Mouse (Mus musculus) hindbrain, postnatal 0 days (tissue): ENCODE measurements at regions not wholly inside any gene's neighbourhood (a gene's known extent, or its start where the extent isn't known, plus 50 kb on each side); places are given as distances from the start of the nearest gene placed in this dataset.

ENCODE experiments used
- ATAC-seq: fragments of 200-750 bp; cut with Nextera tagmentation; 2 replicates; pipeline ENCODE4 v1.8.0; 2017; ENCODE audit warnings: mild to moderate bottlenecking, moderate TSS enrichment, moderate library complexity
- DNase-seq: peaks from one replicate; pipeline ENCODE4 v3.0.0-alpha.2; 2015; ENCODE audit warnings: low spot score
- H3K27ac ChIP-seq: fragments of 300-500 bp; sonication (generic); 2 replicates; pipeline ENCODE4 v1.5.1; 2014; ENCODE audit warnings: mild to moderate bottlenecking
- H3K27me3 ChIP-seq: fragments of 300-500 bp; sonication (generic); 2 replicates; pipeline ENCODE4 v1.6.1; 2014; ENCODE audit warnings: low read length, mixed read lengths; ENCODE audit not compliant: insufficient read depth
- H3K36me3 ChIP-seq: fragments of 300-500 bp; sonication (generic); 2 replicates; pipeline ENCODE4 v1.6.1; 2014; ENCODE audit warnings: low read length, mixed read lengths; ENCODE audit not compliant: insufficient read depth
- H3K4me1 ChIP-seq: fragments of 300-500 bp; sonication (generic); 2 replicates; pipeline ENCODE4 v1.6.1; 2014; ENCODE audit warnings: antibody characterized with exemption, low read length, mixed read lengths; ENCODE audit not compliant: insufficient read depth
- H3K4me2 ChIP-seq: fragments of 300-500 bp; sonication (generic); 2 replicates; pipeline ENCODE4 v1.6.1; 2014; ENCODE audit warnings: low read depth, mild to moderate bottlenecking, low read length, moderate library complexity, mixed read lengths
- H3K4me3 ChIP-seq: fragments of 300-500 bp; sonication (generic); 2 replicates; pipeline ENCODE4 v1.5.1; 2014; ENCODE audit warnings: low read length
- H3K9ac ChIP-seq: fragments of 300-500 bp; sonication (generic); replicated peaks from 2 replicates; pipeline ENCODE4 v1.6.1; 2014; ENCODE audit warnings: mild to moderate bottlenecking, low read length, moderate library complexity, mixed read lengths
- H3K9me3 ChIP-seq: fragments of 300-500 bp; sonication (generic); 2 replicates; pipeline ENCODE4 v1.6.1; 2016; ENCODE audit warnings: low read length, mixed read lengths
- CTCF ChIP-seq: IDR thresholded peaks from 2 replicates; pipeline ENCODE4 v1.5.1; 2016; ENCODE audit warnings: antibody characterized with exemption, control low read depth, low read depth
- WGBS: fragments of 180-500 bp; shearing (Covaris S2); extraction: QIAGEN DNeasy Blood & Tissue Kit; methylation state at CpG from one replicate; pipeline ENCODE4 v1.1.7; 2014; 5-methylcytosine and 5-hydroxymethylcytosine counted together

DNA sequence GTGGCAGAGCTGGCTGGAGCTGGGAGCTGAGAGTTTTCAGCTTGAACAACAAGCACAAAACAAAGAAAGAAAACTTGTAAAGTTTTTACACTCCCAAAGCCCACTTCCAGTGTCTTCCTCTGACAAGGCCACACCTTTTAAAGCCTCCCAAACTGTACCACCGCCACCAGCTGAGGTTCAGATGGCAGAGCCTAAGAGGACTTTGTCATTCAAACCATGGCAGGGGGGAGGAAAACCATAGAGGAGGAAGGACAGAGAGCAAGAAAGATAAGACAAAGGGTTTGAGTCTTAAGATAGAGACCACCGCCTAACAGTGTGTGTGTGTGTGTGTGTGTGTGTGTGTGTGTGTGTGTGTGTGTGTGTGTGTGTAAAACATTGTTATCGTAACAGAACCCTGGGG, 228.1 kb upstream of the Npvf start:
- no peak for TF ChIP-seq CTCF
- Histone ChIP-seq H3K27ac (no peak overlapping the region), H3K9me3 (no peaks in the 10 kb centered on the region), H3K4me1 (no peaks in the 10 kb centered on the region), H3K9ac (no peak overlapping the region), H3K4me2 (no peak overlapping the region), H3K4me3 (no peak overlapping the region), H3K36me3 (no peaks in the 10 kb centered on the region), H3K27me3 (no peaks in the 10 kb centered on the region)
- no peak for ATAC-seq
- WGBS, result 63% methylated on average over 3 of the region's 3 CpGs
- DNase-seq, result no peak

DNA sequence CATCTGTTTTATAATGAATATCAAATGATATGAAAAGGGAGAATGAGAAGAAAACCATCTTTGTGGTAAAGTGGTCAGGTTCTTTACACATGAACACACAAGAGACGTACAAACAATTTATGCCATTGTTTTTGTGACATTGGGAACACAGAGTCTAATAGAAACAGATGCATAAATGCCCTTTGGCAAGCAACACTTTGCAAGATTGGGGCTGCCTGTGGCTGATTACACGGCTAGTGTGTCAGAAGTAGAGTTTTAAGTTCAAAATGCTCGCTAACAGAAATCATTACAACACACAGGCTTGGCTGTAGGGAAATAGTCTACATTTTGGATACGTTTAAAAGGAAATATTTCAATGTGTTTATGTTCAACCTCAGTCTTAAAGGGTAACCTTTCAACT, 228.5 kb upstream of the Npvf start:
- Histone ChIP-seq H3K27ac (no peak overlapping the region), H3K4me2 (no peak overlapping the region), H3K27me3 (no peaks in the 10 kb centered on the region), H3K4me3 (no peak overlapping the region), H3K9me3 (no peaks in the 10 kb centered on the region), H3K9ac (no peak overlapping the region), H3K36me3 (no peaks in the 10 kb centered on the region), H3K4me1 (no peaks in the 10 kb centered on the region)
- TF ChIP-seq CTCF, result no peak
- WGBS, result 62% methylated on average over 4 of the region's 4 CpGs
- ATAC-seq (no peak), DNase-seq (no peak)

GRCm38 (mm10) chr6:50885031-50885430, 230.8 kb upstream of the Npvf start:
- no peaks in the 10 kb centered on the region for H3K9me3 ChIP-seq
- ATAC-seq (no peak), DNase-seq (no peak)
- H3K27me3 ChIP-seq, result no peaks in the 10 kb centered on the region
- no peak overlapping the region for H3K4me3 ChIP-seq
- no peak overlapping the region for H3K27ac ChIP-seq
- TF ChIP-seq CTCF, result no peak
- no peaks in the 10 kb centered on the region for H3K36me3 ChIP-seq
- H3K9ac ChIP-seq, result no peak overlapping the region
- 0 out of 2 replicates have a peak, but pooled peaks cover under 1% of the 10 kb centered on the region for H3K4me1 ChIP-seq
- 88% methylated on average over 4 of the region's 4 CpGs for WGBS
- no peak overlapping the region for H3K4me2 ChIP-seq

DNA sequence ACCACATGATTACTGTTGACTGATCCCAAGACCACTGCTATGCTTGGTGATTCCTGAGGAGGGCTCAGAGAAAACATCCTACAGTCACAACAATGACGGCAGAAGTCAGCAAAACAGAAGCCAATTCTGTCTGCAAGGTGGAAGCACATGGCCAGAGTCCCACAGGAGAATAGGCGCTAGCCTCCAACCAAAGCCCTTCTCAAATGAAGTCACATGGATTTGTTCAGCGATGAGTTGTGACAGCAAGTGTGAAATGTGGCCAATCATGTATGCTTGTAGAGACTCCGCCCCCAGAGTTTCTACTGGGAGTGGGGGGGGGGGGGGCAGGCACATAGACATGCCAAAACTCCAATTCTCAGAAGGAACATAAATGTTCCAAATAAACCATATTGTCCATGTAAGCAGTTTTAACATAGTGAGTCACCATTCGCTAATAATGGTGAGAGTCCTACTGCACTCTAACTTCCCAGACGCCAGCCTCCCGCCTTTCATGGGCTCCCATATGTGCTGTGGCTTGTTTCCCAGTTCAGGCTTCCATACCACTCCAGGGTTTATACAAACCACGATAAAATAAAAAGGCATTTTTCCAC, 231.6 kb upstream of the Npvf start:
- TF ChIP-seq CTCF, result no peak
- Histone ChIP-seq H3K36me3 (no peaks in the 10 kb centered on the region), H3K4me3 (no peak overlapping the region), H3K9me3 (no peaks in the 10 kb centered on the region), H3K27ac (no peak overlapping the region), H3K4me1 (peaks cover 8% of the 10 kb centered on the region), H3K9ac (no peak overlapping the region), H3K27me3 (no peaks in the 10 kb centered on the region), H3K4me2 (no peak overlapping the region)
- 65% methylated on average over 8 of the region's 8 CpGs for WGBS
- ATAC-seq, result no peak
- DNase-seq, result peak; percentile 60

GRCm38 (mm10) chr6:50890370-50891204, 236.3 kb upstream of the Npvf start:
- H3K36me3 ChIP-seq, result no peaks in the 10 kb centered on the region
- peak overlapping the region; percentile 90 for H3K27ac ChIP-seq
- ATAC-seq (peak; percentile 91), DNase-seq (peak; percentile 84)
- no peaks in the 10 kb centered on the region for H3K9me3 ChIP-seq
- 9% methylated on average over 25 of the region's 25 CpGs for WGBS
- TF ChIP-seq CTCF, result no peak
- peak overlapping the region; percentile 37 for H3K9ac ChIP-seq
- H3K4me2 ChIP-seq, result peak overlapping the region; percentile 31
- peaks cover 17% of the 10 kb centered on the region for H3K4me1 ChIP-seq
- no peaks in the 10 kb centered on the region for H3K27me3 ChIP-seq
- no peak overlapping the region for H3K4me3 ChIP-seq

DNA sequence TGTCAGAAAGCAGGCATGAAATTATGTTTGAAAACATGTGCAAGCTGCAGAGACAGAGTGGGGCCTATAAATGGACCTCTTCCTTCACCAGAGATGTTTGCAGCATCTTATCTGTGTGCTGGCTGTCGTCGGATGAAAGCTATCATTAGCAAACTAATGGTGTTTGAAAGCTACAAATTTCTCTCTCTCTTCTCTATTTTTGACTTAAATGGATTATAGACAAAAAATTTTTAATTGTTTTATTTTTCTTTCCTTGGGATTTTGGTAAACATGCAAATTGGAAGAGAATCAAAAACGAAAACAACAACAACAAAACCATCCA, 236.9 kb upstream of the Npvf start:
- Histone ChIP-seq H3K4me3 (no peak overlapping the region), H3K36me3 (no peaks in the 10 kb centered on the region), H3K27ac (peak overlapping the region; percentile 90), H3K9ac (peak overlapping the region; percentile 37; the same call in 1 of the 2 replicates), H3K9me3 (no peaks in the 10 kb centered on the region), H3K4me1 (peaks cover 17% of the 10 kb centered on the region), H3K4me2 (0 out of 2 replicates have a peak overlapping the region, but pooled peaks have one; percentile 31), H3K27me3 (no peaks in the 10 kb centered on the region)
- ATAC-seq, result no peak
- WGBS, result 36% methylated on average over 3 of the region's 3 CpGs
- no peak for DNase-seq
- TF ChIP-seq CTCF, result no peak

DNA sequence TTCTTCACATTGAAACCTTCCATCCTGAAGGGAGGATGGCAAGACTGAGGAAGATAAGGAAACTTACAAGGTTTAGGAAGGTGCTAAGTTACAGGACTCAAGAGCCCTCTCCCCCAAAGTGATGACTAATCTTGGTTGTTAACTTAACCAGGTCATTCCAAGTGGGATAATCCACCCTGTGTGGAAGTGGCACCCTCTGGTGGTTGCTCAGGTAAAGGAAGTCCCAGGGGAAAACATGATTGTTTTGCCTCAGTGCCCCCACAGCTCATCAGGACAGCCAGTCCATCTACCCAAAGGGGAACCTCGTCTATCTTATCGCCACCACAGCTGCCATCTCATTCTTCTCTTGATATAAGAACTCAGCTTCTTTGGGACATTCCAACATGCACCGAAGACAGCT, 244.6 kb upstream of the Npvf start:
- TF ChIP-seq CTCF, result no peak
- 85% methylated on average over 3 of the region's 3 CpGs for WGBS
- ATAC-seq (no peak), DNase-seq (no peak)
- Histone ChIP-seq H3K4me1 (no peaks in the 10 kb centered on the region), H3K27me3 (no peaks in the 10 kb centered on the region), H3K4me3 (no peak overlapping the region), H3K9ac (no peak overlapping the region), H3K9me3 (no peaks in the 10 kb centered on the region), H3K36me3 (no peaks in the 10 kb centered on the region), H3K27ac (no peak overlapping the region), H3K4me2 (no peak overlapping the region)
